Mouse (Mus musculus): ENCODE data around the gene Cdk14.

DNA sequence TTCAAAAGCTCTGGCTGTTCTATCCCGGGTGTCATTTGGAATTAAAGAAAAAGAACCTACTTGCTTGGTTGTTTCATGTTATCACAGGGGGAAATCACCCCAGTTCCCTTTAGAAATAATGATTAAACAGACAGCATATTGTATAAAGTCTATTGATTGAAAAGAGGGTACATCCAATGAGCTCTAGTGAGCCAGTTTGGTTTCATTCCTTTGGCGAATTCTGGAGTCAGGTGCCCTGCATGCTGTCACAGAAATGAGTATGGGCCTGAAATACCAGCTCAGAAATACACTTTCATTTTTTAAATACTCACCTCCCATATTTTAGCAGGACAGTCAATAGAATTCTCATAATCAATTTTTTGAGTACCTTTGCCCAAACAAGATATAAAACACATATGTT is 598.1 kb downstream of the Cdk14 start:
- no peak for TF ChIP-seq CTCF (IDR thresholded peaks at IDR 0.05; ENCODE audit: control insufficient read depth, insufficient read depth, insufficient replicate concordance, low read depth, low read length)
- no peak for TF ChIP-seq POLR2A (IDR thresholded peaks at IDR 0.05; ENCODE audit: control insufficient read depth, low read depth, low read length)

All from testis, adult 2 months (tissue).